Mouse (Mus musculus): ENCODE data around the gene Rad18. TPM values are rescaled to one million over a fixed set of nuclear protein-coding genes. Genes with fewer than 3 reads are reported as not detected.

Gene Rad18
- total RNA-seq, 2 experiments from 2014 or later, result 45.1 to 64.1 TPM

GRCm38 (mm10) chr6:112688033-112688432 is 8.5 kb downstream of the Rad18 start:
- ATAC-seq (replicated peaks; ENCODE audit: poor library complexity, severe bottlenecking), result no peak

- ATAC-seq (replicated peaks; ENCODE audit: poor library complexity, severe bottlenecking), result peak; percentile 92
Measured at GRCm38 (mm10) chr6:112686485-112686884, 10.0 kb downstream of the Rad18 start.

- no peak for ATAC-seq (replicated peaks; ENCODE audit: poor library complexity, severe bottlenecking)
Measured at GRCm38 (mm10) chr6:112684065-112684464, 12.4 kb downstream of the Rad18 start.

- no peak for ATAC-seq (replicated peaks; ENCODE audit: poor library complexity, severe bottlenecking)
Measured at GRCm38 (mm10) chr6:112632071-112632470, 64.4 kb downstream of the Rad18 start.

- no peak for ATAC-seq (replicated peaks; ENCODE audit: poor library complexity, severe bottlenecking)
Measured at GRCm38 (mm10) chr6:112630291-112630690, 66.2 kb downstream of the Rad18 start.

- ATAC-seq (replicated peaks; ENCODE audit: poor library complexity, severe bottlenecking), result no peak
Measured at GRCm38 (mm10) chr6:112628301-112628700, 68.2 kb downstream of the Rad18 start.

- no peak for ATAC-seq (replicated peaks; ENCODE audit: poor library complexity, severe bottlenecking)
Measured at GRCm38 (mm10) chr6:112622321-112622720, 74.2 kb downstream of the Rad18 start.

- no peak for ATAC-seq (replicated peaks; ENCODE audit: poor library complexity, severe bottlenecking)
Measured at GRCm38 (mm10) chr6:112620027-112620426, 76.5 kb downstream of the Rad18 start.

- no peak for ATAC-seq (replicated peaks; ENCODE audit: poor library complexity, severe bottlenecking)
Measured at GRCm38 (mm10) chr6:112617728-112618318, 78.7 kb downstream of the Rad18 start.

GRCm38 (mm10) chr6:112609027-112609426 is 87.5 kb downstream of the Rad18 start:
- no peak for ATAC-seq (replicated peaks; ENCODE audit: poor library complexity, severe bottlenecking)

GRCm38 (mm10) chr6:112603866-112604265 is 92.6 kb downstream of the Rad18 start:
- no peak for ATAC-seq (replicated peaks; ENCODE audit: poor library complexity, severe bottlenecking)

GRCm38 (mm10) chr6:112594971-112595370 is 101.5 kb downstream of the Rad18 start:
- ATAC-seq (replicated peaks; ENCODE audit: poor library complexity, severe bottlenecking), result no peak

GRCm38 (mm10) chr6:112587912-112588311 is 108.6 kb downstream of the Rad18 start:
- peak; percentile 14; the same call in 1 of the 2 replicates for ATAC-seq (replicated peaks; ENCODE audit: poor library complexity, severe bottlenecking)

GRCm38 (mm10) chr6:112586999-112587398 is 109.5 kb downstream of the Rad18 start:
- peak; percentile 46 for ATAC-seq (replicated peaks; ENCODE audit: poor library complexity, severe bottlenecking)

GRCm38 (mm10) chr6:112584961-112585360 is 111.5 kb downstream of the Rad18 start:
- no peak for ATAC-seq (replicated peaks; ENCODE audit: poor library complexity, severe bottlenecking)

- ATAC-seq (replicated peaks; ENCODE audit: poor library complexity, severe bottlenecking), result no peak
Measured at GRCm38 (mm10) chr6:112582022-112582421, 114.5 kb downstream of the Rad18 start.

- peak; percentile 73 for ATAC-seq (replicated peaks; ENCODE audit: poor library complexity, severe bottlenecking)
Measured at GRCm38 (mm10) chr6:112577198-112577597, 119.3 kb downstream of the Rad18 start.

- peak; percentile 53 for ATAC-seq (replicated peaks; ENCODE audit: poor library complexity, severe bottlenecking)
Measured at GRCm38 (mm10) chr6:112574558-112574957, 121.9 kb downstream of the Rad18 start.

- ATAC-seq (replicated peaks; ENCODE audit: poor library complexity, severe bottlenecking), result no peak
Measured at GRCm38 (mm10) chr6:112570413-112570812, 126.1 kb downstream of the Rad18 start.

Measured in granulocyte monocyte progenitor cell, adult 5-6 weeks (primary cell).